Mouse (Mus musculus) adrenal gland, postnatal 36 days (tissue): Measurements from ENCODE around the gene Gchfr. TPM values are rescaled to one million over a fixed set of nuclear protein-coding genes. Genes with fewer than 3 reads are reported as not detected.

ENCODE experiments used
- total RNA-seq, 2 experiments: library from RNA; stranded (reverse); gene quantifications; 2 replicates each; pipeline ENCODE4 v1.2.3; 2021

Gene Gchfr
- total RNA-seq, 2 experiments from 2014 or later: 16.1 to 23.8 TPM

Other genes starting within 250 kb of the Gchfr start
- 10 to 100 TPM in 1 of 2 experiments, 1 to 10 TPM in 1; 9.7 to 15.0 TPM for gene Chst14, start 241.3 kb upstream of the Gchfr start, total RNA-seq
- gene Ccdc32, start 138.4 kb upstream of the Gchfr start, total RNA-seq: 10 to 100 TPM; 16.7 to 18.8 TPM
- 1 to 10 TPM; 5.0 to 5.1 TPM for gene Rpusd2, start 133.0 kb upstream of the Gchfr start, total RNA-seq
- 1 to 10 TPM; 2.1 to 2.4 TPM for gene Knl1, start 120.7 kb upstream of the Gchfr start, total RNA-seq
- 1 to 10 TPM; 2.2 to 3.3 TPM for gene Rad51, start 55.0 kb upstream of the Gchfr start, total RNA-seq
- gene Rmdn3, start 10.7 kb upstream of the Gchfr start, total RNA-seq: 10 to 100 TPM; 63.6 to 65.0 TPM
- gene Gm14137, start 6.7 kb downstream of the Gchfr start, total RNA-seq: under 1 TPM; 0.13 TPM
- gene Zfyve19, start 40.8 kb downstream of the Gchfr start, total RNA-seq: 10 to 100 TPM; 30.2 to 30.5 TPM
- 10 to 100 TPM; 14.4 to 14.6 TPM for gene Dnajc17, start 41.0 kb downstream of the Gchfr start, total RNA-seq
- not detected for gene Ppp1r14d, start 62.1 kb downstream of the Gchfr start, total RNA-seq
- gene Spint1, start 69.6 kb downstream of the Gchfr start, total RNA-seq: 1 to 10 TPM; 3.4 to 3.8 TPM
- under 1 TPM; 0.36 to 0.60 TPM for gene Rhov, start 103.5 kb downstream of the Gchfr start, total RNA-seq
- 10 to 100 TPM; 20.4 to 24.5 TPM for gene Vps18, start 121.0 kb downstream of the Gchfr start, total RNA-seq
- 10 to 100 TPM in 1 of 2 experiments, 1 to 10 TPM in 1; 7.2 to 10.6 TPM for gene Dll4, start 158.0 kb downstream of the Gchfr start, total RNA-seq
- gene Chac1, start 183.5 kb downstream of the Gchfr start, total RNA-seq: 1 to 10 TPM; 4.6 to 9.3 TPM